Mouse (Mus musculus): Measurements from ENCODE around the gene Mum1.

- no peak for TF ChIP-seq CTCF (IDR thresholded peaks at IDR 0.05)
- no peak for TF ChIP-seq EP300 (IDR thresholded peaks at IDR 0.05)
These were observed 32.3 kb upstream of the Mum1 start for GRCm38 (mm10) chr10:80193976-80194375.
